Mouse (Mus musculus) erythroblast, embryonic 14.5 days (primary cell): ENCODE results near the gene Agfg2.

Experiments
- GATA1 ChIP-seq: IDR thresholded peaks from 2 replicates; pipeline ENCODE4 v1.6.1; 2012; ENCODE audit warnings: low read length, inconsistent platforms, mixed read lengths
- TAL1 ChIP-seq: IDR thresholded peaks from 3 replicates; pipeline ENCODE4 v1.6.1; 2012; ENCODE audit warnings: low read length, inconsistent platforms, mixed read lengths

GRCm38 (mm10) chr5:137672361-137672760, 12.2 kb downstream of the Agfg2 start:
- TF ChIP-seq GATA1 (no peak), TAL1 (no peak)
